Mouse (Mus musculus): ENCODE results near the gene Unc13d.
"Not testable (repeated sequence)": the region's sequence is repeated elsewhere in the genome, so short reads cannot be mapped to it uniquely, and the experiment has no call there.

The Unc13d gene

GRCm38 (mm10) chr11:116042372-116043138 is 35.2 kb downstream of the Unc13d start:
- no peak for DNase-seq

- no peak for DNase-seq
These were observed 35.9 kb downstream of the Unc13d start for GRCm38 (mm10) chr11:116041833-116042232.

- no peak for DNase-seq
These were observed 37.2 kb downstream of the Unc13d start for GRCm38 (mm10) chr11:116040593-116040992.

DNA sequence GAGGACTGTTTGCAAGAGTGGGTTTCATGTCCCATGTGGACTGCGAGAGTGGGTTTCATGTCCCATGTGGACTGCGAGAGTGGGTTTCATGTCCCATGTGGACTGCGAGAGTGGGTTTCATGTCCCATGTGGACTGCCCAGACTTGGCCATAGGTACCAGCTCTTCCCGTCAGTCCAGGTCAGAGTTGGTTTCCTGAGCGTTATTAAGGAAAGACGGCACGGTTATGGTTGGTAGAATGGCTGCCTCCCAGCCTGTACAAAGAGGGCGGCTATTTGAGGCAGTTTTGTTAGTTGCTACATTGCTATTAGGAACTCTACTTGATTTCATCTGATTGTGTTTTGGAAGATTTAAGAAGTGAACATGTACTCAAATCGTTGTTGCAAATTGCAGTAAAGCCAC is 39.9 kb downstream of the Unc13d start:
- no peak for DNase-seq

DNA sequence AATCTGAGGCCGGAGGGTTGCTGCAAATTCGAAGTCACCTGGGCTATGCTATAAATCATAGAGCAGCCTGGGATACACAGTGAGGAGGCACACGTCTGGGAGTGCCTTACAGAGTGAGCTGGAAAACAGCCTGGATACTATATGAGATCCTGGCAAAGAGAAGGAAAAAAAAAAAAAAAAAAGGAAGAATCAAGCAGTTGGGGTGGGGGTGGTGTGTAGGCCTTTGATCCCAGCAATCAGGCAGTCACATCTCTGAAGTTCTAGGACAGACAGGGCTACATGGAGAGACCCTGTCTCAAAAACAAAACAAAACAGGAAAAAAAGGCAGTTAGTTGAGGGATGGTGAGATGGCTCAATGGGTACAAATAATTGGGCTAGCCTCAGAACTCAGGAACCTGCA is 41.1 kb downstream of the Unc13d start:
- no peak for DNase-seq

- DNase-seq = no peak
These were observed 43.2 kb downstream of the Unc13d start for GRCm38 (mm10) chr11:116034584-116034983.

GRCm38 (mm10) chr11:116030898-116031845 is 46.6 kb downstream of the Unc13d start:
- DNase-seq = peak in 1 of 2 experiments; percentile 47

GRCm38 (mm10) chr11:116030088-116030897 is 47.5 kb downstream of the Unc13d start, which contains the start of gene Unk:
Gene Unk, plus strand, starts transcription at chr11:116030322.
- peak; percentile 98 for DNase-seq

DNA sequence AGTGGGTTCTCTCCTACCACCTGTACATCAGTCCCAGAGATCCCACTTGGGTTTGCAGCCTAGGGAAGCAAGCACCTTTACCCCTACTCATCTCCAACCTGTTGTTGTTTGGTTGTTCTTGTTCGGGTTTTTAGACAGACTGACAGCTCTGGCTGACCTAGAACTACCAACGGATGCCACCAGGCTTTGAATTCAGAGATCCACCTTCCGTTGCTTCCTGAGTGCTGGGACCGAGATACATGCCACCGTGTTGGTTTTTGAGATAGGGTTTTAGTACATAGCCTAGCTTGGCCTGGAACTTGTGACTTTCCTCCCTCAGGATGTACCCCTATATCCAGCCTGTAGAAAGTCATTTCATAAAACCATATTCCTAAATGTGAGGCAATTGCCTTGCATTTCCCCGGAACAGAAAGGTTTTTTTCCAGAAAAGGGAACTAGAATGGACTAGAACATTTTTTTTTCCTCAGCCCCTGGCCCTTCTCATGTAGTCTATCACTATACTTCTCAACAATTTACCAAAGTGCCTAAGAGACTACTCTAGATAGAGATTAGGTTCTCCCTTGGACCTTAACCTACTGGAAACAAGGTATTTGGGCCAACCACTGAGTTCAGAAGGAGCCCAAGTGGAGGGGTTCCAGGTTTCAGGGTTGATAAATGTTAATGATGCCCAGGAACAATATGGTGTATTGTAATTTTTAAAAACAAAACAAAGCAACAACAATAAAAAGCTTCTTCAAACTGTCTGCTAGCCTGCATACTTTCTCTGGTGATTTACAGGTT is 48.5 kb downstream of the Unc13d start:
- no peak for DNase-seq

GRCm38 (mm10) chr11:116028177-116028865 is 49.4 kb downstream of the Unc13d start:
- no peak for DNase-seq

GRCm38 (mm10) chr11:116027756-116028155 is 50.0 kb downstream of the Unc13d start, which contains the start of gene H3f3b:
Gene H3f3b, minus strand, starts transcription at chr11:116027962.
- DNase-seq = no peak

- DNase-seq = no peak
These were observed 52.5 kb downstream of the Unc13d start for GRCm38 (mm10) chr11:116025056-116025845.

GRCm38 (mm10) chr11:116024356-116024808 is 53.4 kb downstream of the Unc13d start:
- DNase-seq = peak; percentile 96 to 99

DNA sequence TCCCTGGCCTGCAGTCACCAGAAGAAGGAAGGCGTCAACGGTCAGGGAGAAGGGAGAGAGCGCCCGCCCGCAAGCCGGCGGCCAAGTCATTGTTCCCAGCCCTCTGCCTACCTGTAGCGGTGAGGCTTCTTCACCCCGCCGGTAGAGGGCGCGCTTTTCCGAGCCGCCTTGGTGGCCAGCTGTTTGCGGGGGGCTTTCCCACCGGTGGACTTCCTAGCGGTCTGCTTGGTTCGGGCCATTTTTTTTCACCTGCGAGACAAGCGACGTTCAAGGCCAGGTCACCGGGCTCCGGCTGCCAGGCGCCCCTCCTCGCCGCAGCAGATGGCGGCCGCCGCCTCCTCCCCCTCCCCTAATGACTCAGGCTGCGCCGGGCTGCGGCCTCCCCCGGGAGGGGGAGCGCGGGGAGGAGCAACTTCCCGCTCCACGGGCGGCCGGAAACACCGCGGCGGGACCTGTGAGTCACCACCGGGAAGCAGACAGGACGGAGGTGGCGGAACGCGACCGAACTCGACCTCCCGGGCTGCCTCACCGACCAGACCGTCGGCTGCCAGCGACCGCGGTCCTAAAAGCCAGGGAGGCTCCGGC is 53.9 kb downstream of the Unc13d start:
- peak; percentile 74 to 75 for DNase-seq

- DNase-seq = not testable (repeated sequence)
These were observed 54.5 kb downstream of the Unc13d start for GRCm38 (mm10) chr11:116023074-116023770.

DNA sequence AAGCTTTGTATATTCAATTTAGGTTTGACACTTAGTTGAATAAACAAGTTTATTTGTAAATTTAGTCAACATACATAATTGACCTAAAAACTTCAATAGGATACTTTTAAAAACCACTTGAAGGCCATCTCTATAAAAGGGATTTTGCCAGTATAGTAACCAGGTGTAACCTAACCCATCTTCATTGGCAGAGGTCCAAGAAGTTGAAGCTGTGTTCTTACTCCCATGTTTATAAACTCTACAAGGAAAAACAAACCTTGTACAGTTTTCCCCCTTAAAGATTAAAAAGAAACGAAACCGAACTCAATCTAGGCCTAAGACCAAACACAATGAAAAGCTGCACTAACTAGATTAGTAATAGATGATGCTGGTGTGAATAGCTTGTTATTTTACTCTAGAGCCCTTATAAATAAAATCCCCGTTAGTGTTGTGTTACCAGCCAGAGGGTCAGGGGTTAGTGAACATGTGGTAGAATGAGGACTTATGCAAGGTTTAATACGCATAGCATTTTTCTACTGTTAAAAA is 55.4 kb downstream of the Unc13d start:
- no peak for DNase-seq

DNA sequence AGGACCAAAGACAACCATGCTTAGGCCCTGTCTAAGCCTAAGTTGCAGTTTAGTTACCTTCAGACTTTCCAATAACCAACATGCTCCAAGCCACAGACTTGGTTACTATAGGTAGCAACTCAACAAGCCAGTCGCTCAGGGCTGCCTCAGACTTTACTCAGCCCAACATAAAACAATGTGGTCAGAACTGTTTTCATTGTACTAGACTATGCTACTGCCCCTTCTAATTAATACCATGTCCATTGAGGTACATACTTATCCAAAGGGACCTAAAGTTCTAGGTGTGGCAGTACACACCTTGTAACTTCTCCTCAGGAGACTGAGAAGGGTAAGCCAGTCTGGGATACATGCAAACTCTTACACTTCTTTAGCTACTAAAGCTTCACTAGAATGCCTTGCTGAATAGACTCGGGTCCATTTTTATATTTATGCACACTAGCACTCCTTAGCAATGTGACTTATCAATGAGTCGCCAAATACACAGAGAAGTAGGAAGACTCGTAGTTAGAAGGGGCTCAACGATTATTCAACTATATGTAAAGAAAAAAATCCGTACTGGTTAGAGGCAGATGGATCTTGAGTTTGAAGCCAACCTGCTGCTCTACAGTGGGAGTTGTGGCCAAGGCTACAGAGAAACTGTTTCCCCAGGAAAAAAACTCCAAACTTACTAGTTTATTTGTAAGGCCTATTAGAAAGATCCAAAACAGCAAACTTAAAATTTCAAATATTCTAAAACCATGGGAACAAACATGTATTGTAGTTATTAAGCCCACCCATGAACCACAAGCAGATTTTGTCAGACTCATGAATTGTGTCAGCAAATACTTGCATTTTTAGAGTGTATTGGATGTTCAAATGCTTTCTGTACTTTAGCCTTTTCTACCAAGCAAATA is 56.2 kb downstream of the Unc13d start:
- no peak for DNase-seq

GRCm38 (mm10) chr11:116020519-116020922 is 57.2 kb downstream of the Unc13d start:
- no peak for DNase-seq
